Mouse (Mus musculus): ENCODE measurements around the gene Celsr2. TPM values are rescaled to one million over a fixed set of nuclear protein-coding genes. Genes with fewer than 3 reads are reported as not detected.

The Celsr2 gene
- total and polyA plus RNA-seq, 2 experiments from 2014 or later = 1.2 to 5.5 TPM

DNA sequence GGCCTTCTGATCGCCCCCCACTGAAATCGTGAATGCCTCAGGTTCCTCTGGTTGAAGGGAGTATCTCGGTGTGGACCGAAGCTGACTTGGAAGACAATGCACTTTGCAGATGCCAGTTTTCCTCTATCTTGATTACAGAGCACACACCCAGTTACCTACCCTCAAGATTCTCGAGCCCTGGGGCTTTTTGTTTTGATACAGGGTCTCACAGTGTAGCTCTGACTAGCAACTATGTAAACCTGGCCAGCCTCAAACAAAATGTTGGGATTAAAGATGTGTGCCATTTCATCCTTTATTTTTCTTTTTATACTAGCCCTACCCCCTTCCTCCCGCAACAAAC lies 30.0 kb upstream of the Celsr2 start:
- peak overlapping the region; percentile 78 for H3K27ac ChIP-seq (ENCODE audit: low read depth)
- H3K9ac ChIP-seq (replicated peaks; ENCODE audit: low read depth, low read length) = peak overlapping the region; percentile 40; the same call in 1 of the 2 replicates
- no peaks in the 10 kb centered on the region for H3K27me3 ChIP-seq (ENCODE audit: control insufficient read depth, insufficient read depth, low read length)
- TF ChIP-seq EP300 (IDR thresholded peaks at IDR 0.05; ENCODE audit: low read depth) = no peak
- no peak for TF ChIP-seq CTCF (IDR thresholded peaks at IDR 0.05; ENCODE audit: low read depth)
- H3K9me3 ChIP-seq (replicated peaks; ENCODE audit: control insufficient read depth, low read length) = no peaks in the 10 kb centered on the region
- H3K4me2 ChIP-seq (ENCODE audit: low read depth, low read length) = peak overlapping the region; percentile 88
- no peak for ATAC-seq (ENCODE audit: insufficient read depth, low read depth)
- H3K4me3 ChIP-seq (ENCODE audit: low read depth, low read length) = peak overlapping the region; percentile 91
- 15% methylated on average over 6 of the region's 6 CpGs for WGBS
- peaks cover 9% of the 10 kb centered on the region for H3K4me1 ChIP-seq (ENCODE audit: control insufficient read depth, insufficient read depth)
- H3K36me3 ChIP-seq (replicated peaks; ENCODE audit: control insufficient read depth, insufficient read depth, low read length) = no peaks in the 10 kb centered on the region
- DNase-seq (ENCODE audit: low spot score) = no peak

DNA sequence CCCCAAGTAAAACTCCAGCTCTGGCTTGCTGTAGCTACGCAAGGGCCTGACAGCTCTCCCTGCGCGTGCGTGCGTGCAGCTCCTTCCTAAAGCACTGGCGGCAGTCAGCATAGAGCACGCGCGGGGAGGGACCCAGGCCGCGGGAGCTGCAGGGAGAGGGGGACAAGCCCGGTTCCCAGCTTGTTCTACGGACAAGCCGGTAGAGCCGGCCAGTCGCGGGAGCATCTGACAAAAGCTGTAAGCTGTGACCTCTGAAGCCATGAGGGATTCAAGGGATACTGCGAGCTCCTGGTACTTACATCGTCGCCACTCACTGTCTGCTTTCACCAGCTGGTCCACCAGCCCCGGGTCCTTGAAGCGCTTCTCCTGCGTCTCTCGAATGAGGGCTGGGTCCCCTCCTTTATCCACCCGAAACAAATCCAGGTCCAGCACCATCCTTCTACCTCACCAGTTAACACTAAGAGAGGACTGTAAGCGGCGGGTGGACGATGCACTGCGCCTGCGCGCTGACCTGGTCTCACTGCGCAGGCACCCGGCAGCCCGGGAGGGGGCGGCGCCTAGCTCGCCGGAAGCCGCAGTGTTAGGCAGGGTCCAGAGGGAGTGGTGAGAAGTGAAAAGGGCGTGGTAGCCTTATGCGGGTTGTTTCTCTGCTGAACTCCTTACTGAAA lies 29.5 kb upstream of the Celsr2 start, which contains the start of gene Sars:
Gene Sars, minus strand, starts transcription at position 512 of the 668 bp plus-strand sequence.
- Histone ChIP-seq H3K9ac (replicated peaks; ENCODE audit: low read depth, low read length) (peak within 1 kb of the TSS; percentile 78), H3K9me3 (replicated peaks; ENCODE audit: control insufficient read depth, low read length) (no peaks in the 10 kb centered on the region), H3K36me3 (replicated peaks; ENCODE audit: control insufficient read depth, insufficient read depth, low read length) (no peaks in the 10 kb centered on the region; the same call in 1 of the 2 replicates), H3K4me3 (ENCODE audit: low read depth, low read length) (peak within 1 kb of the TSS; percentile 91), H3K27ac (ENCODE audit: low read depth) (peak within 1 kb of the TSS; percentile 78), H3K27me3 (ENCODE audit: control insufficient read depth, insufficient read depth, low read length) (no peaks in the 10 kb centered on the region), H3K4me1 (ENCODE audit: control insufficient read depth, insufficient read depth) (peaks cover 9% of the 10 kb centered on the region), H3K4me2 (ENCODE audit: low read depth, low read length) (peak within 1 kb of the TSS; percentile 88)
- DNase-seq (ENCODE audit: low spot score) (peak; percentile 94), ATAC-seq (ENCODE audit: insufficient read depth, low read depth) (peak; percentile 97)
- TF ChIP-seq CTCF (IDR thresholded peaks at IDR 0.05; ENCODE audit: low read depth) (no peak), EP300 (IDR thresholded peaks at IDR 0.05; ENCODE audit: low read depth) (no peak)
- WGBS = under 1% methylated on average over 41 of the region's 41 CpGs

DNA sequence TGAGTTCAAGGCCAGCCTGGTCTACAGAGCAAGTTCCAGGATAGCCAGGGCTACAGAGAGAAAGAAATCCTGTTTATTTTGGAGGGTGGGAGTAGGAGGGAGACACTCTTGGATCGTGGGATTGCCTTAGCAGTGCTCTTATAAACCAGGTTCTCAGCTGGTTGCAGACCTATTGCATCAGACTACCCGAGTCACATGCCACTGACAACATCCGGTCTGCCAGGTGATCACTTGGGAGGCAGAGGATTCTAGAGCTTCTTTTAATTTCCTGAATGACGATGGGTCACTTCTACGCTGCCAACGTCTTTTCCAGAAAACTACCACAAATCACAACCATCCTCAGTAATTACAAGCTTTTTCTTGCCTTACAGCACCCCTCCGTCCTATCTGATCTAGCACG lies 28.7 kb upstream of the Celsr2 start:
- Histone ChIP-seq H3K36me3 (replicated peaks; ENCODE audit: control insufficient read depth, insufficient read depth, low read length) (peaks cover under 1% of the 10 kb centered on the region), H3K9me3 (replicated peaks; ENCODE audit: control insufficient read depth, low read length) (no peaks in the 10 kb centered on the region), H3K27me3 (ENCODE audit: control insufficient read depth, insufficient read depth, low read length) (no peaks in the 10 kb centered on the region), H3K4me1 (ENCODE audit: control insufficient read depth, insufficient read depth) (peaks cover 9% of the 10 kb centered on the region), H3K4me3 (ENCODE audit: low read depth, low read length) (peak overlapping the region; percentile 91), H3K4me2 (ENCODE audit: low read depth, low read length) (peak overlapping the region; percentile 88), H3K9ac (replicated peaks; ENCODE audit: low read depth, low read length) (peak overlapping the region; percentile 78), H3K27ac (ENCODE audit: low read depth) (peak overlapping the region; percentile 78)
- no peak for ATAC-seq (ENCODE audit: insufficient read depth, low read depth)
- DNase-seq (ENCODE audit: low spot score) = peak; percentile 53
- TF ChIP-seq CTCF (IDR thresholded peaks at IDR 0.05; ENCODE audit: low read depth) = no peak
- no peak for TF ChIP-seq EP300 (IDR thresholded peaks at IDR 0.05; ENCODE audit: low read depth)
- whole genome bisulfite sequencing = 12% methylated on average over 8 of the region's 8 CpGs

DNA sequence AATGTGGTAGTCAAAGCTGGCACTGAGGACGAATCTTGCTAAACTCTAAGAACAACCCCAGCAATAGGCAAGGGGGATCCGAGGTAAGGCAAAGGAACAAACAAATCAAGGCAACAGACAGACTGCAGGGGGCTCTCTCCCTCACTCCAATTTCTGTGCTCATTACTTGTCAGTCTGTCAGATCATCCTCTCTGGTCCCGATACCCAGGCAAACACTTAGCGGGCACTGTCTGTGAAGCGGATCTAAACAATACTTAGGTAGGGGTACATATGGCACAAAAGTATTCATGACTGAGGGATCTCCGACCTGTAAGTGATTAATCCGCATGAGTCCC lies 21.0 kb upstream of the Celsr2 start:
- H3K27ac ChIP-seq (ENCODE audit: low read depth) = no peak overlapping the region
- no peak for ATAC-seq (ENCODE audit: insufficient read depth, low read depth)
- H3K9me3 ChIP-seq (replicated peaks; ENCODE audit: control insufficient read depth, low read length) = no peaks in the 10 kb centered on the region
- DNase-seq (ENCODE audit: low spot score) = no peak
- TF ChIP-seq EP300 (IDR thresholded peaks at IDR 0.05; ENCODE audit: low read depth) = no peak
- TF ChIP-seq CTCF (IDR thresholded peaks at IDR 0.05; ENCODE audit: low read depth) = no peak
- no peak overlapping the region for H3K4me3 ChIP-seq (ENCODE audit: low read depth, low read length)
- H3K27me3 ChIP-seq (ENCODE audit: control insufficient read depth, insufficient read depth, low read length) = no peaks in the 10 kb centered on the region
- H3K9ac ChIP-seq (replicated peaks; ENCODE audit: low read depth, low read length) = no peak overlapping the region
- H3K36me3 ChIP-seq (replicated peaks; ENCODE audit: control insufficient read depth, insufficient read depth, low read length) = peaks cover 54% of the 10 kb centered on the region
- 74% methylated on average over 7 of the region's 7 CpGs for WGBS
- H3K4me2 ChIP-seq (ENCODE audit: low read depth, low read length) = peak overlapping the region; percentile 32; the same call in 1 of the 2 replicates
- H3K4me1 ChIP-seq (ENCODE audit: control insufficient read depth, insufficient read depth) = no peaks in the 10 kb centered on the region

DNA sequence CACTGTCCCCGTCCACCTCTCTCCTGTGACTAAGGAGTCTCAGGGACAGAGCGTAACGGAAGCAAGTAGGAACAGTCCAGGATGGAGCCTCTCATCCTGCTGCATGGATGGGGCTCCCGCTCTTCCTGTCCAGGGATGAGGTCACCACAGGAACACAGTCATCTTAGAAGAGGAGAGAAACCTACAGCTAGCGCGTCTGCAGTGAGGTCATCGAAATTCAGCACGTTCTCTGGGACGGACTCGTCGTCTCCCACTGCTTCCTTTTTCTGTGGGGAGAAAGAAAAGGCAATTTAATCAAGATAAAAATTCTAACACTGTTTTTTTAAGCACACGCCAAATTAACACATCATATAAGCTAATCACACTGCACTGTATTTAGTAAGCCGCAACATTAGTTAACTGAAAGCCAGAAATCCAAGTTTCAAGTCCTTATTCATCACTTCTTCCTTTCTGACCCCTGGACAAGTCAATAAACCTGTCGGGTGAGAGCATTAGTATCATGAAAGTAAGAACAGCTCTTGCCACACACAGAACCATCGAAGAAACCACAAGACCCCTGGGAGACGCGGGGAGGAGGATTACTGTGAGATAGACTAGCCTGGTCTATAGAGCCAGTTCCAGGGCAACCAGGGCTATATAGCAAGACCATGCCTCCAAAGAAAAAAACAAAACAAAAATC lies 20.5 kb upstream of the Celsr2 start:
- Histone ChIP-seq H3K27me3 (ENCODE audit: control insufficient read depth, insufficient read depth, low read length) (no peaks in the 10 kb centered on the region), H3K4me3 (ENCODE audit: low read depth, low read length) (no peak overlapping the region), H3K36me3 (replicated peaks; ENCODE audit: control insufficient read depth, insufficient read depth, low read length) (peaks cover 59% of the 10 kb centered on the region), H3K9ac (replicated peaks; ENCODE audit: low read depth, low read length) (no peak overlapping the region), H3K27ac (ENCODE audit: low read depth) (peak overlapping the region; percentile 53), H3K4me2 (ENCODE audit: low read depth, low read length) (peak overlapping the region; percentile 32; the same call in 1 of the 2 replicates), H3K4me1 (ENCODE audit: control insufficient read depth, insufficient read depth) (no peaks in the 10 kb centered on the region), H3K9me3 (replicated peaks; ENCODE audit: control insufficient read depth, low read length) (no peaks in the 10 kb centered on the region)
- 68% methylated on average over 17 of the region's 17 CpGs for WGBS
- DNase-seq (ENCODE audit: low spot score) (peak; percentile 62), ATAC-seq (ENCODE audit: insufficient read depth, low read depth) (peak; percentile 85)
- no peak for TF ChIP-seq EP300 (IDR thresholded peaks at IDR 0.05; ENCODE audit: low read depth)
- no peak for TF ChIP-seq CTCF (IDR thresholded peaks at IDR 0.05; ENCODE audit: low read depth)

Data from heart, postnatal 0 days (tissue).